In genomic region chr13:21440503-21441206, GRCm38 (mm10) we compare ENCODE assay signal across 8 mouse cellular contexts. TPM values are rescaled to one million over a fixed set of nuclear protein-coding genes. Genes with fewer than 3 reads are reported as not detected.
DNase-seq lines count a peak whose midpoint lies in the region; ATAC-seq lines count a peak whose summit lies in the region.

Pgbd1 (minus strand) TSS chr13:21441058.

- peaks cover 30% of the 10 kb centered on the region for H3K36me3 ChIP-seq in embryonic facial prominence, embryonic 10.5 days (replicated peaks)
- H3K36me3 ChIP-seq in intestine, embryonic 15.5 days, result peaks cover 10% of the 10 kb centered on the region

- DNase-seq in adrenal gland, postnatal 36 days, result peak; percentile 82 to 83
- peak; percentile 86 for DNase-seq in embryonic facial prominence, embryonic 10.5 days (ENCODE audit: low spot score)
- DNase-seq in gastrocnemius, postnatal 4 days (ENCODE audit: low spot score in 2 of 2), result peak; percentile 18 to 45
- DNase-seq in left cerebral cortex, postnatal 25 days (ENCODE audit: low spot score in 2 of 2), result peak; percentile 64 to 79
- DNase-seq in right cerebral cortex, postnatal 25 days, result peak; percentile 67
- peak; percentile 46 to 62 for DNase-seq in urinary bladder, postnatal 36 days (ENCODE audit: low spot score in 2 of 2)

- intact Hi-C loops in left cerebral cortex, postnatal 25 days (cut with DNase I), result loop anchor here (2.0 kb wide), 1 partner anchor 32 kb away; no protein-coding TSS in a partner anchor

- peaks cover 9% of the 10 kb centered on the region for H3K4me1 ChIP-seq in embryonic facial prominence, embryonic 10.5 days
- 0 out of 2 replicates have a peak, but pooled peaks cover 2% of the 10 kb centered on the region for H3K4me1 ChIP-seq in intestine, embryonic 15.5 days (replicated peaks)

- peak within 1 kb of the TSS; percentile 86 for H3K4me2 ChIP-seq in intestine, embryonic 15.5 days (replicated peaks)

- H3K27me3 ChIP-seq in embryonic facial prominence, embryonic 10.5 days (replicated peaks; ENCODE audit: low read depth, poor library complexity, severe bottlenecking), result no peaks in the 10 kb centered on the region
- no peaks in the 10 kb centered on the region for H3K27me3 ChIP-seq in intestine, embryonic 15.5 days (replicated peaks)

- peak within 1 kb of the TSS; percentile 65 for H3K4me3 ChIP-seq in embryonic facial prominence, embryonic 10.5 days
- H3K4me3 ChIP-seq in intestine, embryonic 15.5 days (replicated peaks), result peak within 1 kb of the TSS; percentile 51

- peak within 1 kb of the TSS; percentile 51 for H3K9ac ChIP-seq in intestine, embryonic 15.5 days

- H3K27ac ChIP-seq in embryonic facial prominence, embryonic 10.5 days (replicated peaks), result peak within 1 kb of the TSS; percentile 85
- H3K27ac ChIP-seq in intestine, embryonic 15.5 days, result peak within 1 kb of the TSS; percentile 77

- no peaks in the 10 kb centered on the region for H3K9me3 ChIP-seq in embryonic facial prominence, embryonic 10.5 days
- H3K9me3 ChIP-seq in intestine, embryonic 15.5 days, result no peaks in the 10 kb centered on the region

- peak; percentile 93 for ATAC-seq in intestine, embryonic 15.5 days
- ATAC-seq in megakaryocyte-erythroid progenitor cell, adult 5-6 weeks (replicated peaks; ENCODE audit: low FRiP score, low TSS enrichment, poor library complexity, severe bottlenecking), result peak; percentile 98

- 2% methylated on average over 32 of the region's 32 CpGs for WGBS in embryonic facial prominence, embryonic 10.5 days
- 2% methylated on average over 32 of the region's 32 CpGs for WGBS in intestine, embryonic 15.5 days

RNA-seq across cellular contexts. Expression of gene Pgbd1, which starts in this region (rescaled TPM):
- under 1 TPM; 0.79 to 0.89 TPM for total RNA-seq in adrenal gland, postnatal 36 days (2021)
- polyA plus RNA-seq in embryonic facial prominence, embryonic 10.5 days (2016; fragmentation: Nextera tagmentation; extraction: Ambion mirVana), result 4.2 and 4.9 TPM in 2 replicates
- total RNA-seq in gastrocnemius, postnatal 4 days (2021), result under 1 TPM; 0.29 to 0.49 TPM
- 2.2 and 2.3 TPM in 2 replicates for polyA plus RNA-seq in intestine, embryonic 15.5 days (2015; fragmentation: Nextera tagmentation; extraction: Ambion mirVana)
- total RNA-seq in left cerebral cortex, postnatal 25 days (2021), result 1 to 10 TPM; 1.5 to 1.7 TPM
- total RNA-seq in megakaryocyte-erythroid progenitor cell, adult 5-6 weeks (2014; fragmentation: Nextera tagmentation), result 2.8 and 4.3 TPM in 2 replicates
- total RNA-seq in megakaryocyte-erythroid progenitor cell, adult 5-6 weeks (2017), result 4.5 and 6.1 TPM in 2 replicates

Comparison
In these comparisons a context has a peak if more than half of its experiments do, and no peak if none do; other contexts are left out.
1. Peak in every context shown above with its lines: DNase-seq, ATAC-seq, H3K4me3 ChIP-seq and H3K27ac ChIP-seq.
2. Peak in DNase-seq in adrenal gland, postnatal 36 days; RNA of the gene not detected or under 1 TPM.
3. Peak in DNase-seq in gastrocnemius, postnatal 4 days; RNA of the gene not detected or under 1 TPM.
4. DNase-seq: peak in every context shown above with its lines; median percentile 86 in embryonic facial prominence, embryonic 10.5 days; 82 in adrenal gland, postnatal 36 days; 72 in left cerebral cortex, postnatal 25 days; 67 in right cerebral cortex, postnatal 25 days; 54 in urinary bladder, postnatal 36 days; 32 in gastrocnemius, postnatal 4 days.